Mouse (Mus musculus) embryonic fibroblast, embryonic 13.5 days (primary cell): ENCODE measurements around the gene Myh9.

ENCODE experiments used
- CTCF ChIP-seq: IDR thresholded peaks from 2 replicates; pipeline ENCODE4 v1.5.1; 2011; ENCODE audit warnings: mild to moderate bottlenecking, control low read depth, low read length, moderate library complexity, borderline replicate concordance; ENCODE audit not compliant: insufficient read depth
- POLR2A ChIP-seq: IDR thresholded peaks from 2 replicates; pipeline ENCODE4 v1.6.1; 2011; ENCODE audit warnings: low read depth, mild to moderate bottlenecking, control low read depth, low read length, moderate library complexity

GRCm38 (mm10) chr15:77834336-77835268 lies 7.4 kb downstream of the Myh9 start:
- TF ChIP-seq POLR2A (no peak), CTCF (no peak)
